ENCODE assay signal across 20 mouse cellular contexts in the genomic region with DNA sequence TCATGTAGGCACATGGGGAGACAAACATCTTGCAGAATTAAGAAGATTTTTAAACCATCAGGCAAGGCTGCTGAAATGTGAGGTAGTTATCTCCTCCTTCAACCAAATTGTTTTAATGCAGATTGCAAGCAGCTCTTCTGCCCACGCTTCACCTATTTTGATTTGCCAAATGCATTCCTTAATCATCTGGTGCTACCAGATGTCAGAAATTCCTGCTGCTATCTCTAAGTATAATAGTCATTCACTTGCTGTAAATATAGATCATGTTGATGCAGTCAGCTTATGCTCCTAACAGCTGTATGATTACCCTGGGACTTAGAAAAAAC.
DNase-seq lines count a peak whose midpoint lies in the region; TF ChIP-seq lines count a peak whose summit lies in the region.
"Had no signal": no experiment of that assay in that cellular context is flagged by ENCODE, and none has a peak within 500 bp of the region (broad histone marks: within the 10 kb centered on the region; RNA-seq: fewer than 3 reads in every experiment).

No protein-coding gene starts in this region.

- no peak for TF ChIP-seq CTCF in kidney, adult 2 months (conservative IDR thresholded peaks at IDR 0.05; ENCODE audit: insufficient read depth, insufficient read length, low read depth, low read length)
- TF ChIP-seq CTCF in brain, embryonic 14.5 days (IDR thresholded peaks at IDR 0.05; ENCODE audit: borderline replicate concordance, extremely low read depth, insufficient read depth, insufficient read length) = no peak

- WGBS in kidney, adult 2 months = 34% methylated on average over 1 of the region's 1 CpGs

- H3K27ac ChIP-seq in kidney, adult 2 months (ENCODE audit: insufficient read depth, low read depth, low read length) = peak overlapping the region; percentile 31; the same call in 1 of the 2 replicates
- H3K27ac ChIP-seq: embryonic facial prominence, embryonic 15.5 days; forebrain, embryonic 10.5 days; gastrocnemius, adult 2 months; hindbrain, embryonic 10.5 days; hindbrain, embryonic 14.5 days had no signal

- no peaks in the 10 kb centered on the region for H3K36me3 ChIP-seq in kidney, adult 2 months (ENCODE audit: control insufficient read depth, insufficient read depth, low read length)
- H3K36me3 ChIP-seq: embryonic facial prominence, embryonic 15.5 days; forebrain, embryonic 10.5 days; heart, embryonic 12.5 days; hindbrain, embryonic 10.5 days had no signal

- no peaks in the 10 kb centered on the region for H3K27me3 ChIP-seq in kidney, adult 2 months (replicated peaks; ENCODE audit: control insufficient read depth, insufficient read depth, low read length)
- H3K27me3 ChIP-seq: embryonic facial prominence, embryonic 15.5 days; heart, embryonic 12.5 days had no signal

- no peak for DNase-seq in kidney, adult 2 months
- DNase-seq in kidney, postnatal 25 days = no peak
- DNase-seq in layer of hippocampus, adult 11-12 months (ENCODE audit: low spot score) = peak; percentile 9
- DNase-seq in layer of hippocampus, adult 9-10 months (ENCODE audit: low spot score) = no peak
- DNase-seq in brain, adult 2 months (ENCODE audit: low read depth, low spot score) = peak; percentile 60
- DNase-seq in brain, embryonic 14.5 days (ENCODE audit: low read depth) = peak; percentile 0
- no peak for DNase-seq in cerebellum, postnatal 14 days
- DNase-seq: adrenal gland, adult 8-10 months; adrenal gland, postnatal 36 days; cerebellum, adult 11-12 months; cerebellum, adult 9-10 months; cerebellum, postnatal 36 days; gastrocnemius, adult 2 months; gastrocnemius, postnatal 25 days had no signal

- H3K4me1 ChIP-seq in kidney, adult 2 months (ENCODE audit: control insufficient read depth, insufficient read depth, low read length) = no peaks in the 10 kb centered on the region
- H3K4me1 ChIP-seq: embryonic facial prominence, embryonic 15.5 days; forebrain, embryonic 10.5 days; heart, embryonic 12.5 days; hindbrain, embryonic 10.5 days had no signal

- no peak for TF ChIP-seq POLR2A in kidney, adult 2 months (IDR thresholded peaks at IDR 0.05; ENCODE audit: low read depth, low read length)
- TF ChIP-seq POLR2A in brain, embryonic 14.5 days (IDR thresholded peaks at IDR 0.05; ENCODE audit: borderline replicate concordance, extremely low read depth, insufficient read depth, insufficient read length, poor library complexity, severe bottlenecking) = no peak

- H3K4me3 ChIP-seq in kidney, adult 2 months (ENCODE audit: insufficient read depth, low read depth, low read length) = no peak overlapping the region
- H3K4me3 ChIP-seq: embryonic facial prominence, embryonic 15.5 days; erythroblast, embryonic 14.5 days; forebrain, embryonic 10.5 days; gastrocnemius, adult 2 months; heart, embryonic 12.5 days; hindbrain, embryonic 10.5 days had no signal

Comparison
In these comparisons a context has a peak if more than half of its experiments do, and no peak if none do; other contexts are left out.
1. DNase-seq: peak in layer of hippocampus, adult 11-12 months (single experiment), brain, adult 2 months (single experiment) and brain, embryonic 14.5 days (single experiment); none in kidney, adult 2 months (single experiment), kidney, postnatal 25 days (0 of 2), layer of hippocampus, adult 9-10 months (single experiment) and cerebellum, postnatal 14 days (0 of 2).